Mouse (Mus musculus) hindbrain, embryonic 11.5 days (tissue): ENCODE measurements around the gene Mlc1. TPM values are rescaled to one million over a fixed set of nuclear protein-coding genes. Genes with fewer than 3 reads are reported as not detected.

ENCODE experiments used
- ATAC-seq: fragments of 200-750 bp; cut with Nextera tagmentation; 2 replicates; pipeline ENCODE4 v1.8.0; 2017; ENCODE audit warnings: mild to moderate bottlenecking, moderate TSS enrichment, moderate library complexity; ENCODE audit not compliant: low FRiP score
- DNase-seq: peaks from one replicate; pipeline ENCODE4 v3.0.0-alpha.2; 2015; ENCODE audit warnings: low spot score
- H3K27ac ChIP-seq: fragments of 300-500 bp; sonication (generic); 2 replicates; pipeline ENCODE4 v1.5.1; 2014; ENCODE audit warnings: mild to moderate bottlenecking, low read depth, low read length
- H3K27me3 ChIP-seq: fragments of 300-500 bp; sonication (generic); 2 replicates; pipeline ENCODE4 v1.6.1; 2014; ENCODE audit warnings: mild to moderate bottlenecking, low read length, moderate library complexity, mixed read lengths; ENCODE audit not compliant: control insufficient read depth, insufficient read depth
- H3K36me3 ChIP-seq: fragments of 300-500 bp; sonication (generic); 2 replicates; pipeline ENCODE4 v1.6.1; 2014; ENCODE audit warnings: mild to moderate bottlenecking, low read length, moderate library complexity, mixed read lengths; ENCODE audit not compliant: control insufficient read depth, insufficient read depth
- H3K4me1 ChIP-seq: fragments of 300-500 bp; sonication (generic); replicated peaks from 2 replicates; pipeline ENCODE4 v1.6.1; 2014; ENCODE audit warnings: low read length, mixed read lengths; ENCODE audit not compliant: control insufficient read depth, insufficient read depth
- H3K4me2 ChIP-seq: fragments of 300-500 bp; sonication (generic); replicated peaks from 2 replicates; pipeline ENCODE4 v1.6.1; 2014; ENCODE audit warnings: mild to moderate bottlenecking, low read depth, low read length
- H3K4me3 ChIP-seq: fragments of 300-500 bp; sonication (generic); 2 replicates; pipeline ENCODE4 v1.5.1; 2014; ENCODE audit warnings: low read depth, low read length
- H3K9ac ChIP-seq: fragments of 300-500 bp; sonication (generic); 2 replicates; pipeline ENCODE4 v1.6.1; 2014; ENCODE audit warnings: low read depth, low read length
- H3K9me3 ChIP-seq: fragments of 300-500 bp; sonication (generic); 2 replicates; pipeline ENCODE4 v1.6.1; 2016; ENCODE audit warnings: low read length; ENCODE audit not compliant: control insufficient read depth
- WGBS: fragments of 180-500 bp; shearing (Covaris S2); extraction: QIAGEN DNeasy Blood & Tissue Kit; methylation state at CpG from one replicate; pipeline ENCODE4 v1.1.7; 2014; 5-methylcytosine and 5-hydroxymethylcytosine counted together
- polyA plus RNA-seq: library from polyadenylated mRNA; unstranded; fragments of >200 nt; fragmentation: Nextera tagmentation; extraction: Ambion mirVana; gene quantifications from 2 replicates; pipeline ENCODE4 v1.2.1, GENCODE M21; 2014

Mlc1 gene
- polyA plus RNA-seq, 1 experiment from 2014 or later, result 4.1 TPM

DNA sequence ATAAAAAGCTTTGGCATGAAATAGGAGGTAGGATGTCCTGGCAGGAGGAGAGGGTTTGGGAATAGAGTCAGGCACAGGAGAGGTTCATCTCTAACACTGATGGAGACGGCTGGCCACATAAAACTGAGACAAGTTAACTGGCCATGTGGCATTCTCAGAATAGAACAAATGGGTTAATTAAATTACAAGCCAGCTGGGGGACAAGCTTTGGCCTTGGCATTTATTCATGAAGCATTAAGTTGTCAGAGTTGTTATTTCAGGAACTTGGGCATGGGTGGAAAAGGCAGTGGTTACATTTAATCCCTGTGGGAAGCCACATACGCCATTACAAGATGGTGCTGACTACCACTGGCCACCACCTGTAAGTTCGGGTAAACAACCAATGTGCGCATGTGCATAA, 27.6 kb downstream of the Mlc1 start:
- Histone ChIP-seq H3K4me2 (no peak overlapping the region), H3K36me3 (no peaks in the 10 kb centered on the region), H3K4me3 (no peak overlapping the region), H3K9me3 (no peaks in the 10 kb centered on the region), H3K9ac (no peak overlapping the region), H3K4me1 (0 out of 2 replicates have a peak, but pooled peaks cover 2% of the 10 kb centered on the region), H3K27ac (no peak overlapping the region), H3K27me3 (peaks cover 14% of the 10 kb centered on the region)
- DNase-seq (no peak), ATAC-seq (no peak)
- WGBS, result 89% methylated on average over 4 of the region's 4 CpGs

DNA sequence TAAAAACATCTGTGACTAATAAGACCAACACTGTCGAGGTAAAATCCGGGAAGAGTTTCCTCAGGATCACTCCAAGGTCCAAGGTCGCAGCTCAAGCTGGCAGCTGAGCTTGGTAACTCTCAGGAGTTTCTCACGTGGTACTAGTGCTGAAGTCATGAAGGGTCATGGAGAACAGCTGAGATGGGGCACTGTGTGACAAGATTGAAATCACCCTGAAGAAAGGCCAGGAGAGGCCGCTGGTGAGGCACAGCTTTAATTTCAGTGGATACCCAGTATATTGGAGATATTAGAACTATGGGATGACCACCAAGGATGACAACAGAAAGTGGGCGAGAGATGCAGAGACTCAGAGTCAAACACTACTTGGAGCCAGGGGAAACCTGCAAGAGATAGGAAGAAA, 32.0 kb downstream of the Mlc1 start:
- Histone ChIP-seq H3K4me3 (no peak overlapping the region), H3K27me3 (no peaks in the 10 kb centered on the region), H3K9ac (no peak overlapping the region), H3K27ac (no peak overlapping the region), H3K36me3 (no peaks in the 10 kb centered on the region), H3K4me1 (no peaks in the 10 kb centered on the region), H3K4me2 (no peak overlapping the region), H3K9me3 (no peaks in the 10 kb centered on the region)
- 50% methylated on average over 6 of the region's 6 CpGs for WGBS
- no peak for DNase-seq
- no peak for ATAC-seq

DNA sequence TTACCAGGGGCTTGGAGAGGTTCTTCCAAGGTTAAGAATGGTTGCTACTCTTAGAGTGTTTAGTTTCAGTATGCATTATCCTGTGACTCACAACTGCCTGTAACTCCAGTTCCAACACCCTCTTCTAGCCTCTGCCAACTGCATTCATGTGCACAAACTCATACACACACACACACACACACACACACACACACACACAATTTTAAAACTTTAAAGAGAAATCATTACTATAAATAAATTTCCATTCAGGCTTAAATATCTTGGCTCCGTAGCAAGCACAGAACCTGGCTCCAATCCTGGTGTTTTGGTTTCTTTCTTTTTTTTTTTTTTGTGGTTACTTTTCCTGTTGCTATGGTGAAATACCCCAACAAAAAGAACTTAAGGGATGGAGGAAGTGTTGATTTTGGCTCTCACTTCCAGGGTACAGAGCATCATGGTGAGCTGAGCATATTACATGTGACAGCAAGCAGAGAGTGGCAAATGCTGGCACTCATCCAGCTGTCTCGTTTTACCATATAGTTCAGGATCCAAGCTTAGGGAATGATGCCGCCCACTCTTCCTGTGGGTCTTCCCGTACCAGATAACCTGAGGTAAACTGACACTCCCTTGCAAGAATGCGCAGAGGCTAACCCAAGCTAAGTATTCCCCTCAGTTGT, 34.8 kb downstream of the Mlc1 start:
- no peak overlapping the region for H3K27ac ChIP-seq
- 88% methylated on average over 5 of the region's 5 CpGs for WGBS
- ATAC-seq, result no peak

DNA sequence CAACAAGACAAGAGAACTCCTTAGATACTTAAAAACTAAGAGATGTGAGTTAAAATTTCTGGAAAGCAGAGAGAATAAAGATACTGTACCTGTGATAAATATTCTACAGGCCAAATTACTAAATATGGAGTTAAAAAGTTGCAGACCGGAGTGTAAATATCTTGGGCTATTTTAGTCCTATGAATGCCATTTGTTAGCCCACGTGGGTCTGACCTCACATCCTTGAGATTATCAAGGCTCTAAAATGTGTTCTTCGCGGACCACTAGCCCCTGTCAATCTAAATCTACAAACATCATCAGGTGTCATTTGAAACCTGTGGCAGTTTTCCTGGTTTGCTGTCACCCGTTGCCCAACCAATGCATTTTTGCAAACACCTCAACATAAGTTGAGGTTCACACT, 36.0 kb downstream of the Mlc1 start:
- Histone ChIP-seq H3K9ac (no peak overlapping the region), H3K27me3 (no peaks in the 10 kb centered on the region), H3K4me3 (no peak overlapping the region), H3K9me3 (no peaks in the 10 kb centered on the region), H3K4me1 (no peaks in the 10 kb centered on the region), H3K4me2 (no peak overlapping the region), H3K27ac (no peak overlapping the region), H3K36me3 (no peaks in the 10 kb centered on the region)
- WGBS, result 80% methylated on average over 5 of the region's 5 CpGs
- ATAC-seq (no peak), DNase-seq (no peak)

More for the DNA sequence above, 34.8 kb downstream of the Mlc1 start:
- Histone ChIP-seq H3K27me3 (no peaks in the 10 kb centered on the region), H3K4me2 (no peak overlapping the region), H3K4me1 (no peaks in the 10 kb centered on the region), H3K36me3 (no peaks in the 10 kb centered on the region), H3K4me3 (no peak overlapping the region), H3K9me3 (no peaks in the 10 kb centered on the region), H3K9ac (no peak overlapping the region)
- no peak for DNase-seq

DNA sequence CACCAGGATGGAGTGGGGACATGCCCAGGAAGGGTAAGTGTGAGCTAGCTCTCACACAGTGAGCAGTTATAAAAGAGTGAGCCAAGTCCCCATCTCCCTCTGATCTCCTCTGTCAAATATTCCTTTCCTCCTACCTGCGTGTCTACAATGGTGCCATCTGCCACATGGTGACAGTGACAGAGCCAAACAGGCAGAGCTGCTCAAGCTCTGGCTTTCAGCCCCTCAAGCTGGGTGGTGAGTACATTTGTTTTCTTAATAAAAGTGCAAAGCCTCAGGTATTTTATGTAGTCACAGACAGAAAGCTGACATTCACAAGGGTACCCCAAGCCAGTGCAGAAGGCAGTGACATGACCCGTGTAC, 41.5 kb downstream of the Mlc1 start:
- H3K36me3 ChIP-seq, result no peaks in the 10 kb centered on the region
- no peak overlapping the region for H3K27ac ChIP-seq
- H3K9me3 ChIP-seq, result no peaks in the 10 kb centered on the region
- no peak overlapping the region for H3K4me3 ChIP-seq
- no peaks in the 10 kb centered on the region for H3K4me1 ChIP-seq
- ATAC-seq (no peak), DNase-seq (no peak)
- WGBS, result 74% methylated on average over 2 of the region's 2 CpGs
- H3K4me2 ChIP-seq, result no peak overlapping the region
- no peaks in the 10 kb centered on the region for H3K27me3 ChIP-seq
- no peak overlapping the region for H3K9ac ChIP-seq

DNA sequence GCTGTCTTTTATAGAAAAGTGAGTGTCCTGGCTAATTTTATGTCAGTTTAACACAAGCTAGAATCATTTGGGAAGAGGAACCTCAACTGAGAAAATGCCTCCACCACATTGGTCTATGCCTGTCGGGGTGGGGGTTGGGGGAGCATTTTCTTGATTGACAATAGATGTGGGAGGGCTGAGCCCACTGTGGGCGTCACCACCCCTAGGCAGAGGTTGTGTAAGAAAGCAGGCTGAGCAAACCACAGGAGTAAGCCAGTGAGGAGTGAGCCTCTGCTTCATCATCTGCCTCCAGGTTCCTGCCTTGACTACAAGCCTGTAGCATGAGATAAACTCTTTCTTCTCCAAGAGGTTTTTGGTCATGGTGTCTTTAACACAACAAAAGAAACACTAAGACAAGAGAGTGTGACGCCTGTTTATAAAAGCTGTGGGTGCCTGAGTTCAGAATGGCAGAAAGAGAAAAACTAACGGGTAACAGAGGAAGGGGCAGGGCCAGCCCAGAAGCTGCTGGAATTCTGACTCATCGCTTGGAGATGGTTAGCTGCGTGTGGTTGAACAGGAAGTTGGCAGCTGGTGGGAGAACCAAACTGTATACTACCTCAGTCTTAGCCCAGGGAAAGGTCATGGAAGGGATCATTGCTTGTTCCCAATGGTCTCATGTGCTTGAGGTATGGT, 42.1 kb downstream of the Mlc1 start:
- ATAC-seq, result no peak
- no peak overlapping the region for H3K4me2 ChIP-seq
- H3K9ac ChIP-seq, result no peak overlapping the region
- H3K36me3 ChIP-seq, result no peaks in the 10 kb centered on the region
- H3K4me1 ChIP-seq, result no peaks in the 10 kb centered on the region
- H3K27ac ChIP-seq, result no peak overlapping the region
- no peak overlapping the region for H3K4me3 ChIP-seq
- H3K9me3 ChIP-seq, result no peaks in the 10 kb centered on the region
- 71% methylated on average over 6 of the region's 6 CpGs for WGBS
- H3K27me3 ChIP-seq, result no peaks in the 10 kb centered on the region
- DNase-seq, result no peak

DNA sequence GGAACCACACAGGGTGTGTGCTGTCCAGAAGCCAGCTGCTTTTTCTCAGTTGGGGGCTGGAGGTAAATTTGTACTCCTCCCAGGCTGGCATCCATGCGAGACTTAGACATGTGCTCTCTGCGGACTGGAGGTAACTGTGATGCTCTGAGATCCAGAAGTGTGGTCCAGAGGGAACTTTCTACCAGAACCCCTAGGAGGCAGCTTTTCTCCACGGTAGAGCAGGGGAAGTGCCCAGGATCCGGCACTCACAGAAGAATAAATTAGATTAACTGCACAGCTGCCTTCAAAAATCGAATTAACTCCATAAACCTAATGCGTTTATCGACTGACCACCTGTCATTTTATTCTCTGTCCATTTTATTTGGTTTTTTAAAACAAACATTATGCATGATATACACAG, 44.7 kb downstream of the Mlc1 start:
- Histone ChIP-seq H3K4me1 (no peaks in the 10 kb centered on the region), H3K36me3 (no peaks in the 10 kb centered on the region), H3K9ac (no peak overlapping the region), H3K27me3 (no peaks in the 10 kb centered on the region), H3K4me3 (no peak overlapping the region), H3K27ac (no peak overlapping the region), H3K4me2 (no peak overlapping the region), H3K9me3 (no peaks in the 10 kb centered on the region)
- DNase-seq (peak; percentile 27), ATAC-seq (no peak)
- 69% methylated on average over 7 of the region's 7 CpGs for WGBS

DNA sequence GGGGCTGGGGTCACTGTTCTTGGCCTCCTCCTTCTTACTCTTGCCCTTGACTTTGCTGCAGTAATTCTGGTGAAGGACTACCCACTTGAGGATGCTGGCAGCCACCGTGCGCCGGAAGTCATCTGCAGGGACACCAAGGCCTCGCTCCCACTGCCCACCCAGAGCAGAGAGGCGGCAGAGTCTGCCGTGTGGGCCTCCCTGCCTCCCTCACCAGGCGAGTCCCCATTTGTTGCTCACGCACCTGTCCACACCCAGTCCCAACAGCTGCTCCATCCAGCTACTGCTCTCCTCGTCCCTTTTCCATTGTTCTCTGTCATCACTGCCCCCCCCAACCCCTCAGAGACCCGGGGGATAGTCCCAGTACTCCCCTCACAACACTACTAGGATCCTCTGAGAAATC, 46.1 kb downstream of the Mlc1 start:
- Histone ChIP-seq H3K27ac (no peak overlapping the region), H3K4me1 (no peaks in the 10 kb centered on the region), H3K4me3 (no peak overlapping the region), H3K9ac (no peak overlapping the region), H3K4me2 (no peak overlapping the region), H3K27me3 (no peaks in the 10 kb centered on the region), H3K9me3 (no peaks in the 10 kb centered on the region), H3K36me3 (no peaks in the 10 kb centered on the region)
- WGBS, result 84% methylated on average over 10 of the region's 10 CpGs
- no peak for ATAC-seq
- DNase-seq, result no peak

DNA sequence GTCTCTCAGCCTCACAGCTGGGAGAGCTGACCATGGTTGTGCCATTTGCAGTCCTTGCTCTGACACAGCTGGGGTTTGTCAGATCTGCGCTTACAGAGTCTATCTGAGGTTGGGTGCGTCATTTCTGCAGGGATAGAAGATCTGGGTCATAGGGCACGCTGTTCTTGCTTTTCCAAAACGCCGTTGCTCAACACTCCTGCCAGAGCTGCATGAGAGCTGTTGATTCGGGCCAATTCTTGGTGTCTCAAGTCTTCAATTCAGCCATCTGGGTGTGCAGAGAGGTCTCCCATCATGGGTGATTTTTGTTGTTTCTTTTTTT, 56.9 kb downstream of the Mlc1 start:
- H3K4me2 ChIP-seq, result no peak overlapping the region
- H3K27ac ChIP-seq, result no peak overlapping the region
- no peaks in the 10 kb centered on the region for H3K4me1 ChIP-seq
- 80% methylated on average over 6 of the region's 6 CpGs for WGBS
- no peak overlapping the region for H3K9ac ChIP-seq
- DNase-seq, result no peak
- H3K4me3 ChIP-seq, result no peak overlapping the region
- no peak for ATAC-seq
- H3K36me3 ChIP-seq, result no peaks in the 10 kb centered on the region
- H3K9me3 ChIP-seq, result no peaks in the 10 kb centered on the region
- H3K27me3 ChIP-seq, result no peaks in the 10 kb centered on the region
